Mouse (Mus musculus): ENCODE results near the gene Ythdc1.

DNA sequence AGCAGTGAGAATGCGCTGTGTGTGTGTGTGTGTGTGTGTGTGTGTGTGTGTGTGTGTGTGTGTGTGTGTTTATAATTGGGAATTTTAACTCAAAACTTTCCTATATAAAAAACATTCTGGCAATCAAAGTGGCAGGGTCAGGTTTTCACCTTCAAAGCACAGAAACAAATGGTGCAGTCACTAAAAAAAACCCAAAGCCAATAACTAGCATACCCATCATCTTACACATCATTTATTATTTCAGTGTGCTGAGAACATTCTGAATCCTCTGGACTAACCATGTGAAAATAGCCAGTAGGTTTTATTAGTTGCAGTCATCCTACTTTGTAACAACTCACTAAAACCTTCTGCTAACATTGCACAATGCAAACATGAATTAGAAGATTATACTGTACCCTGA is 19.8 kb upstream of the Ythdc1 start:
- TF ChIP-seq USF1 (IDR thresholded peaks at IDR 0.05; ENCODE audit: low read depth) (no peak), CTCF (IDR thresholded peaks at IDR 0.05; ENCODE audit: control insufficient read depth, insufficient read depth, insufficient read length) (no peak)
